Mouse (Mus musculus): ENCODE data around the gene Dner. TPM values are rescaled to one million over a fixed set of nuclear protein-coding genes. Genes with fewer than 3 reads are reported as not detected.
A peak's percentile ranks its signal among the peaks of the same experiment; 100 is the strongest.

Dner gene
- polyA plus RNA-seq, 1 experiment from 2014 or later = 0.89 TPM

- ATAC-seq (ENCODE audit: insufficient read depth) (no peak), DNase-seq (no peak)
- WGBS = 40% methylated on average over 6 of the region's 6 CpGs
- Histone ChIP-seq H3K4me3 (ENCODE audit: low read depth, low read length) (no peak overlapping the region), H3K9me3 (ENCODE audit: low read depth, low read length) (no peaks in the 10 kb centered on the region), H3K4me1 (ENCODE audit: insufficient read depth) (no peaks in the 10 kb centered on the region), H3K36me3 (ENCODE audit: insufficient read depth) (no peaks in the 10 kb centered on the region), H3K4me2 (no peak overlapping the region), H3K9ac (no peak overlapping the region), H3K27ac (ENCODE audit: low read depth) (no peak overlapping the region), H3K27me3 (ENCODE audit: insufficient read depth, low read length) (no peaks in the 10 kb centered on the region)
- no peak for TF ChIP-seq CTCF (IDR thresholded peaks at IDR 0.05; ENCODE audit: low read depth)
These were observed 59.1 kb downstream of the Dner start for GRCm38 (mm10) chr1:84636890-84637289.

- Histone ChIP-seq H3K36me3 (ENCODE audit: insufficient read depth) (no peaks in the 10 kb centered on the region), H3K27ac (ENCODE audit: low read depth) (no peak overlapping the region), H3K27me3 (ENCODE audit: insufficient read depth, low read length) (no peaks in the 10 kb centered on the region), H3K4me2 (no peak overlapping the region), H3K9ac (no peak overlapping the region), H3K4me3 (ENCODE audit: low read depth, low read length) (no peak overlapping the region), H3K4me1 (ENCODE audit: insufficient read depth) (no peaks in the 10 kb centered on the region), H3K9me3 (ENCODE audit: low read depth, low read length) (no peaks in the 10 kb centered on the region)
- WGBS = 53% methylated on average over 6 of the region's 6 CpGs
- DNase-seq = no peak
- no peak for TF ChIP-seq CTCF (IDR thresholded peaks at IDR 0.05; ENCODE audit: low read depth)
- no peak for ATAC-seq (ENCODE audit: insufficient read depth)
These were observed 67.8 kb downstream of the Dner start for GRCm38 (mm10) chr1:84628244-84628643.

GRCm38 (mm10) chr1:84622978-84623554, 73.0 kb downstream of the Dner start:
- no peak for DNase-seq
- Histone ChIP-seq H3K27me3 (ENCODE audit: insufficient read depth, low read length) (no peaks in the 10 kb centered on the region), H3K27ac (ENCODE audit: low read depth) (no peak overlapping the region), H3K9ac (no peak overlapping the region), H3K9me3 (ENCODE audit: low read depth, low read length) (no peaks in the 10 kb centered on the region), H3K36me3 (ENCODE audit: insufficient read depth) (no peaks in the 10 kb centered on the region), H3K4me1 (ENCODE audit: insufficient read depth) (no peaks in the 10 kb centered on the region), H3K4me3 (ENCODE audit: low read depth, low read length) (no peak overlapping the region), H3K4me2 (no peak overlapping the region)
- 28% methylated on average over 11 of the region's 12 CpGs for WGBS
- TF ChIP-seq CTCF (IDR thresholded peaks at IDR 0.05; ENCODE audit: low read depth) = no peak
- ATAC-seq (ENCODE audit: insufficient read depth) = peak; percentile 11; the same call in 1 of the 2 replicates

DNA sequence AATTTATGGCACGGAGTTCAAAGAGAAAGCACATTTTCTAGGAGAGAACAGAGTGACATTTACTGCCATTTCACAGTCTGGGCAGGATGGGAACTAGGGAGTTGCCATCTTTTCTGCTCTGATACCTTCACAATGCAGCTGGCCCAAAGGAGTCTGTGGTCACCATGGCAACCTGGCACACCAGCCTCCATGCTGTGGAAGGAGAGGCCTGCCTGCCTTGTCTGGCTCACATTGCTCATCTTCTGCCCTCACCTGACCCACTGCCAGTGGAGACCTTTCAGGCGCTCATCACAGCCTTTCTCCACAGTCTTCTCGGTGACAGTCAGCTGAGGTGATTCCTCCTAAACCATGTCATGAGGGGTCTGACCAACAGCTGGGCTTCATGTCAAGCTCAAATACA, 74.7 kb downstream of the Dner start:
- Histone ChIP-seq H3K4me1 (ENCODE audit: insufficient read depth) (no peaks in the 10 kb centered on the region), H3K27me3 (ENCODE audit: insufficient read depth, low read length) (no peaks in the 10 kb centered on the region), H3K9me3 (ENCODE audit: low read depth, low read length) (no peaks in the 10 kb centered on the region), H3K4me3 (ENCODE audit: low read depth, low read length) (no peak overlapping the region), H3K27ac (ENCODE audit: low read depth) (no peak overlapping the region), H3K36me3 (ENCODE audit: insufficient read depth) (no peaks in the 10 kb centered on the region), H3K4me2 (no peak overlapping the region), H3K9ac (no peak overlapping the region)
- WGBS = 55% methylated on average over 3 of the region's 3 CpGs
- no peak for TF ChIP-seq CTCF (IDR thresholded peaks at IDR 0.05; ENCODE audit: low read depth)
- ATAC-seq (ENCODE audit: insufficient read depth) = peak; percentile 28; the same call in 1 of the 2 replicates
- peak; percentile 6 for DNase-seq

DNA sequence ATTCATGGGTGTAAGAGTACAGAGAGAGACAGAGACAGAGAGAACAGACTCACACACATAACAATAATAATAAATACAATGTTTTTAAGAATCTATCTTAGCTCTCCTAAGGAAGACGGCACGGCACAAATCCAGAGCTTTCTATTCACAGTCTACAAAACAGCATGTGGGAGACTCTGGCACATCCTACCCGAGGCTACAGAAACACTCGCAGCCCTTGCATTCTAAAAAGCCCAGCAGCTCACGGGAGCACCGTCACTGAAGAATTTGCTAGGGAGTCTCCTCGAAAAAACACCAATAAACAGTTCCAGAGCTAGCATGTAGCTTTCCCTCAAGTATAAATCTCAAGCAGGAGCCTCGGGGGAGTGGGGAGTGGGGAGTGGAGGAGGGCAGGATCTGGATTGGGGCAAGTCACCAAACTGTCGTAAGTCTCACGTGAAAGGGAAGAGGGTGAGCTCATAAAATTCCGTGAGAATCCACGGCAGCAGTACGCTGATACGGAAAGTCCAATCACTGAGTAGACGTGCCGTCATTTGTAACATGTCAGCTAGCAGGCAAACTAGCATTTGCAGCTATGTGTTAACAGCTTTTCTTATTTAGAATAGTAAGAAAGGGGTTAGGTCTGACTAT, 76.8 kb downstream of the Dner start:
- TF ChIP-seq CTCF (IDR thresholded peaks at IDR 0.05; ENCODE audit: low read depth) = no peak
- no peak overlapping the region for H3K27ac ChIP-seq (ENCODE audit: low read depth)
- H3K4me2 ChIP-seq = no peak overlapping the region
- WGBS = 38% methylated on average over 16 of the region's 16 CpGs
- ATAC-seq (ENCODE audit: insufficient read depth) (no peak), DNase-seq (no peak)
- no peaks in the 10 kb centered on the region for H3K9me3 ChIP-seq (ENCODE audit: low read depth, low read length)
- no peaks in the 10 kb centered on the region for H3K4me1 ChIP-seq (ENCODE audit: insufficient read depth)
- H3K27me3 ChIP-seq (ENCODE audit: insufficient read depth, low read length) = no peaks in the 10 kb centered on the region
- no peaks in the 10 kb centered on the region for H3K36me3 ChIP-seq (ENCODE audit: insufficient read depth)
- H3K9ac ChIP-seq = no peak overlapping the region
- no peak overlapping the region for H3K4me3 ChIP-seq (ENCODE audit: low read depth, low read length)

DNA sequence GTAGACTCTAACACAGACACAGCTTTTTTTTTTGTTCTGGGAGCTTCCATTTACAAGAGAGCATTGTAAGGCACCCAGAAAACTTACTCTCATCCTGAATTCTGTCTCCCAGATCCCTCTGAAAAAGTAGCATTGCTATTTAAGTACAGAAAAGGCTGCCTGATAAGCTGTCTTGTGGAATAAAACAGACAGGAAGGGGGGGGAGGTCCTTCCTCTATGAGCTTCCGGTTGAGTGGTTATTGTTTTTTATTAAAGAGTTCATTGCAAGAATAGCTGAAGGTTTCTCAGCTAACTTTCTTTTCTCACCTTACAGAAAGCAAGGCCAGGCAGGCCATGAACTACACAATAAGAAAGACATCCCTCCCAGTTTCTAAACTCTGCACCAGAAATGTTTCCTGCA, 77.9 kb downstream of the Dner start:
- WGBS = 55% methylated on average over 1 of the region's 1 CpGs
- TF ChIP-seq CTCF (IDR thresholded peaks at IDR 0.05; ENCODE audit: low read depth) = no peak
- no peak overlapping the region for H3K27ac ChIP-seq (ENCODE audit: low read depth)

DNA sequence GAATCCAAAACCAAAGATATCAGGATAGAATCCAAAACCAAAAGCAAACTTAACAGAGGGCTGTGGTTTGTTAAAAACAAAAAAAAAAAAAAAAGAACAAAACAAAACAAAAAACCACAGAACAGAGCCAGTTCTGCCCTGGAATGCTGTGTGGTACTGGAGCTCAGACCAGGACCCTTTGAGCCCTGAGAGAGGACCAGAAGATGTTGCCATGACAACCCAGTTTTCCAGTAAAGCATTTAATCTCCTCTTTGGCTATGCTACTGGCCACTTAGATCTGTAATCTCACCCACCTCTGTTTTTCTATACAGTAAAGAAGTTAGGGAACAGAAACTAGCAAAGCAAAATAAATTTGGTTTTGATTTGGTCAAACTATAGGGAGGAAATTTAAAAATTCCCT, 79.9 kb downstream of the Dner start:
- TF ChIP-seq CTCF (IDR thresholded peaks at IDR 0.05; ENCODE audit: low read depth) = no peak
- ATAC-seq (ENCODE audit: insufficient read depth) = no peak
- no peak overlapping the region for H3K4me2 ChIP-seq

More for the DNA sequence above, 77.9 kb downstream of the Dner start:
- no peaks in the 10 kb centered on the region for H3K4me1 ChIP-seq (ENCODE audit: insufficient read depth)
- ATAC-seq (ENCODE audit: insufficient read depth) (no peak), DNase-seq (peak; percentile 9)
- H3K4me2 ChIP-seq = no peak overlapping the region
- H3K27me3 ChIP-seq (ENCODE audit: insufficient read depth, low read length) = no peaks in the 10 kb centered on the region
- H3K36me3 ChIP-seq (ENCODE audit: insufficient read depth) = no peaks in the 10 kb centered on the region
- H3K4me3 ChIP-seq (ENCODE audit: low read depth, low read length) = no peak overlapping the region
- no peak overlapping the region for H3K9ac ChIP-seq
- no peaks in the 10 kb centered on the region for H3K9me3 ChIP-seq (ENCODE audit: low read depth, low read length)

More for the DNA sequence above, 79.9 kb downstream of the Dner start:
- H3K4me1 ChIP-seq (ENCODE audit: insufficient read depth) = no peaks in the 10 kb centered on the region
- no peaks in the 10 kb centered on the region for H3K36me3 ChIP-seq (ENCODE audit: insufficient read depth)
- no peak overlapping the region for H3K9ac ChIP-seq
- no peaks in the 10 kb centered on the region for H3K27me3 ChIP-seq (ENCODE audit: insufficient read depth, low read length)
- H3K4me3 ChIP-seq (ENCODE audit: low read depth, low read length) = no peak overlapping the region
- no peaks in the 10 kb centered on the region for H3K9me3 ChIP-seq (ENCODE audit: low read depth, low read length)
- DNase-seq = no peak
- no peak overlapping the region for H3K27ac ChIP-seq (ENCODE audit: low read depth)

Data from lung, embryonic 14.5 days (tissue).